Mouse (Mus musculus) layer of hippocampus, adult 11-12 months (tissue): ENCODE measurements around the gene Cxcl3.

ENCODE experiments used
- DNase-seq: peaks from one replicate; pipeline ENCODE4 v3.0.0; 2022; ENCODE audit warnings: low spot score

Cxcl3 gene

DNA sequence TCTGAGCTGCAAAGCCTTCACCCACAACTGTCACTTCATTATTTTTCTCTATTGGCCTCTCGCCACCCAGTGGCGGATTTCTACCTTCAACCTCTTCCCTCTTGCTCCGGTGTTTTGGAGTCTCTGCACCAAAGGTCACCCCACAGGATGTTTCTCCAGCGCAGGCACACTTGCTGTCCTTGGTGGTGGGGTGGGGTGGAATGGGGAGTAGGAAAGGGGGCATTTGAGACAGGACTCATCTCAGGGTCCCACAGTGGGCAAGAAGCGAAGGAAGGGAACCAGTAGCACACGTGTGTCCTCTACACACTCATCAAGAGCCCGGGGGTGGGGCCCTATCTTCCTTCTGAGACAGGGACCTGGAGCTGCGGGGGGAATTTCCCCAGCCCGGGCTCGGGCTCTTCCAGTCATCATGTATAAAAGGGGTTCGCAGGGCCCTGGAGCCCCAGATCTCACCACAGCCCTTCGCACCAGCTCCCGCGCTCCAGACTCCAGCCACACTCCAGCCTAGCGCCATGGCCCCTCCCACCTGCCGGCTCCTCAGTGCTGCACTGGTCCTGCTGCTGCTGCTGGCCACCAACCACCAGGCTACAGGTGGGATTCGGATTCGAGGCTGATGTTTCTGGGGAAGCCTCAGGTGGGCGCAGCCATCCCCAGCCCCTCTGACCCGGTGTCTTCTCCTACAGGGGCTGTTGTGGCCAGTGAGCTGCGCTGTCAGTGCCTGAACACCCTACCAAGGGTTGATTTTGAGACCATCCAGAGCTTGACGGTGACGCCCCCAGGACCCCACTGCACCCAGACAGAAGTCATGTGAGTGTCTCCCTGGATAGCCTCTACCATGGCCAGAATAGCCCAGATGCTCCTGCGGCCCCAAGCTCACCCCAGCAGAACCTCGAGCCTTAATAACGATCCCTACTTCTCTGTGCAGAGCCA is at the start of gene Cxcl3:
Gene Cxcl3 (plus strand): TSS at position 445 of the 930 bp plus-strand sequence.
- no peak for DNase-seq

GRCm38 (mm10) chr5:90742029-90742428 is 43.9 kb upstream of the Cxcl3 start:
- DNase-seq = peak; percentile 5

GRCm38 (mm10) chr5:90753934-90754333 is 32.0 kb upstream of the Cxcl3 start:
- DNase-seq = no peak

DNA sequence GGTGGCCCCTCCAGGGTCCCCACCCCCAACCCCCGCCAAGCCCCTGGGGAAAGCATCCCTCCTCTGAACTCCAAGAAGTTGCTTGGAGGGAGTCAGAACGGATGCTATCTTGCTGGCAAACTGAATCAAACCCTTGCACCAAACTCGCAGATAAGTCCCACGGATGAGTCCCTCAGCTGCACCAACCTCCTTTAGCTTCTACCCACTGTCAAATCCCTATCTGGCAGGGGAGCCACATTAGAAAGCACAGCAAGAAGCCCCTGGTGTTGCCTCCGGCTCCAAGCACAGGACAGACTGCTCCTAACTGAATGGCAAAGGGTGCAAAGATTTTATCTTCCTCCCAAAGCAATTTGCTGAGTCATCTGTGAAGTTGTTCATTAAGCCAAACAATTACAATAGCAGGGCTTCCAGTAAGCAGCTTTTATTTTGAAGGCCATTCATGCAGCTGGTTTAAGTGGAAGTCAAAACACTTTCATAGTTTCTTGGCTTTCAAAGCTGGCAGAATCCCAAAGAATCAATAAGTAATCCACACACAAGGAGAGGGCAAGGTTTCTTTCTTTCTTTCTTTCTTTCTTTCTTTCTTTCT is 27.8 kb upstream of the Cxcl3 start:
- no peak for DNase-seq

DNA sequence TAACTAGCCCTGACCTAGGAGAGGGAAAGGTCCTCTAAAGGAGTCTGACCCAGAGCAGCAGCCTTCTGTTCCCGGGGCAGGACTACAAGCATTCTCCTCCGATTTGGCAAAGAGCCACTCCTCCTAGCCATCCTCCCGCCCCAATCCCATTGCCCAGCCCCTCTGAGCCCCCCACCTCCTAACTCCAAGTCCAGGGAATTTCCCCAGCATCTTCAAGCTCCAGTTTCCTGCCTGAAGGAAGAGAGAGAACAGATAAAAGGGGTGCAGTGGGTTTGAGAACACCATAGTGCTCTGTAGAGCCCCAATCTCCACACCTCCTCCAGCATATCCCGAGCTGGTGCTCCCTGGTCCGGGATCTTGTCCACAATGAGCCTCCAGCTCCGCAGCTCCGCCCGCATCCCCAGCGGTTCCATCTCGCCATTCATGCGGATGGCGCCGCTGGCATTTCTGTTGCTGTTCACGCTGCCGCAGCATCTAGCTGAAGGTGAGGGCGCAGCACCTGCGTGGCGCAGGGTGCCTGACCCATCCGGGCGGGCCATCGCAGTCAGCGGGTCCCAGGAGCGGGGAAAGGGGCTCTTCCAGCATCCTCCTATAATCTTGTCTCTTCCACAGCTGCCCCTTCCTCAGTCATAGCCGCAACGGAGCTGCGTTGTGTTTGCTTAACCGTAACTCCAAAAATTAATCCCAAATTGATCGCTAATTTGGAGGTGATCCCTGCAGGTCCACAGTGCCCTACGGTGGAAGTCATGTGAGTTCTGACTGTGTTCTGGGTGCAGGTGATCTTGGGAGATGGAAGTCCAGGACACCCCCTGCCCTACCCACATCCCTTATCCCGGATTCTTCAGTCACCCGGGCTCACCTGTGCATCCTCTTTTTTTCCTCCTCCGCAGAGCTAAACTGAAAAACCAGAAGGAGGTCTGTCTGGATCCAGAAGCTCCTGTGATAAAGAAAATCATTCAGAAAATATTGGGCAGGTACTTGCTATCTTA is 26.5 kb upstream of the Cxcl3 start, which contains the start of gene Cxcl5:
Gene Cxcl5 (plus strand): TSS at position 284 of the 989 bp plus-strand sequence.
- no peak for DNase-seq

GRCm38 (mm10) chr5:90760303-90760702 is 25.6 kb upstream of the Cxcl3 start:
- DNase-seq = no peak

- DNase-seq = no peak
Measured at GRCm38 (mm10) chr5:90760844-90761243, 25.1 kb upstream of the Cxcl3 start.

GRCm38 (mm10) chr5:90761834-90762233 is 24.1 kb upstream of the Cxcl3 start:
- DNase-seq = no peak

DNA sequence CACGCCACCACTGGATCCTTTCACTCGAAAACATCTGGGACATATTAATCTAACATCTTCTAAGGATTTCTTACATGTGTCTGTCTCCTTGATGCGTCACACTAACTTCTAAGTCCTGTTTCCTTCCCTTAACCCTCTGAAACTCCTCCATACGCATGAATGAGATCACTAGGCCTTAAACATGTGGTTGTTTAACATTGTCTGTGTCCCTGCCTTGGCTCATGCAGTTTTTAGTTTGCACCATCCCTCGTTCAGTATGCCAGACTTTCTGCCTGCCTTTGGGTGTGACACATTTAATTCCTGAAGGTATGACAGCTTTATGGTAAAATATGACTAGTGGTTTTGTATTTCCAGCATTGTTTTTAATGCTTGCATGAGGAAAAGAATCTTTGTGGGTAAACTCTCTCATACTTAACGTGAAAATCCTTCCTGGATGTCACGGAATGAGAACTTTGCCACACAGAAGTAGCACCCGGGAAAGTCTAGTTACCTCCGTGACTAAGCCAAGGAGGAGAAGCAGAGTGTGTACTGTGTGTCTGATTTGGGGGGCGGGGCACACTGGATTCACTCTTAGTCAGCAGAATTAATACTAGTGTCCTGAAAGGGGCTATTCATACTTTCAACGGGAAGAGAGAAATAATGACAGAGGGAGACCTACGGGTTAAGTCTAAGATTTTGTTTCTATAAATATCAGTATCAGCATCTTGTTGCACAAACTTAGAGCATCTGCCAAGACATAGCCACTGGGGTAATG is 21.8 kb upstream of the Cxcl3 start:
- no peak for DNase-seq

- no peak for DNase-seq
Measured at GRCm38 (mm10) chr5:90765821-90766606, 19.9 kb upstream of the Cxcl3 start.

DNA sequence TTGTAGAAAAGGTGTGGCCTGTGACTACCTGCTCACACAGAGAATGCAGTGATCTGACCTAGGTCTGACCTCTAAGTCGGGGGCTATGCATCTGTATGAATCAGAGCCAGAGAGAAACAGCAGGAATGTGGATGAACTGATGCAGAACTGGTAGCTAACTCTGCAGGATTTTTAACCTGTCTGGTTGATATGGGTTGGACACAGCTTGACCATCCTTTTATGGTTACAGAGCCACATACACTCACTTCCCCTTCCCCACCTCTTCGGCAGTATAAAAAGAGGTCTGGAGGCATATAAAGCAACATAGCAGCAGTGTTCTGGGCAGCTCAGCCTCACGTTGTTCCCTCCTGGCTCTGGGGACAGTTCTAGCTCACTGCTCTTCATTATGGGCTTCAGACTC is 17.7 kb upstream of the Cxcl3 start, which contains the start of gene Ppbp:
Gene Ppbp (plus strand): TSS at position 301 of the 400 bp plus-strand sequence.
- no peak for DNase-seq

DNA sequence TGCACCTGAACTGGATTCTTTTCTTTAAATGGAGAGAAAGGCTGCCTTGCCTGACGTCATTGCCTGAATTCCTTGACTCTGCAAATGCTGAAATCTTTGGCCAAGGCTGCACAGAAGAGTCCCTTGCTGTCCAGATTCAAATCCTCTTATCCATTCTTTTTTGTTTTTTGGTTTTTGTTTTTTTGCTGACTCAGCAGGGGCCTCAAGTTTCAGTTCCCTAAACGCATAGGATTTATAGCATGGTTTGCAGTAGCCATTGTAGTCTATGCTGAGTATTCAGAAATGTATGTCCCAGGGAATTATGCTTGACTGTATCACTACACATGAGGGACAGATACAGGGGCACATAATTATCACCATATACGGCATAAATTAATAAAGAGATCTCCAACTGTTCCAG is 14.5 kb upstream of the Cxcl3 start:
- DNase-seq = no peak

DNA sequence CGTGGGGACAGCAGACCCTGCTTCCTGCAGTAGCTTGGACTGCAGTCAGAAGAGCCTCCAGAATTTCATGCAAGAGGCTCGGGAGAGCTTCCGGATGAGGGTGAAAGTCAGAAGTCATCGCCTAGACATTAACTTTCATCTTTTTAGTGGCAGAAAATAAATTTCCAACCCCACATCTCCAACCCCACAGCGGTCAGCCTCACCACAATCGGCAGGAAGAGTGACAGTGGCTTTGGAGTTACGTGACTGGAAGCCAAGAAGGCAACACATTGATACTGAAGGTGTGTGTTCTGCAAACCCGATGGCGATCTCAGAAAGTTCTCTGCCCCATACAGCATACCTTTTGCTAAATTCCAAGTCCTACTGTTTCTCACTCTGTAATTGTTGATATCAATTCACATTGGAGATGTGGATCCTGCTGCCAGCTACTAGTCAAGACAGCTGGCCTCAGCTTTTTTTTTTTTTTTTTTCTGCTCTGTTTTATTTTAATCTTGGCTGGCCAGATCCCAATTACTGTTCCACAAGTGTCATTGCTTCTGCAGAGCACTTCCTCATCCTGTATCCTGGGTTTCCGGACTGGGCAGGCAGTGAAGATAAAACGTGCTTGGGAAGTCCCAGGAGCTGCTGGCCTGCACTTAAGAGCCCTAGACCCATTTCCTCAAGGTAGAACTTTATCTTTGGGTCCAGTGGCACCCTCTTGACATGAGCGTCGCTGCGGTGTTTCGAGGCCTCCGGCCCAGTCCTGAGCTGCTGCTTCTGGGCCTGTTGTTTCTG is 13.8 kb upstream of the Cxcl3 start, which contains the start of gene Pf4:
Gene Pf4 (plus strand): TSS at position 556 of the 774 bp plus-strand sequence.
- DNase-seq = no peak

- DNase-seq = no peak
Measured at GRCm38 (mm10) chr5:90775562-90775961, 10.3 kb upstream of the Cxcl3 start.

- DNase-seq = no peak
Measured at GRCm38 (mm10) chr5:90777621-90778020, 8.3 kb upstream of the Cxcl3 start.

DNA sequence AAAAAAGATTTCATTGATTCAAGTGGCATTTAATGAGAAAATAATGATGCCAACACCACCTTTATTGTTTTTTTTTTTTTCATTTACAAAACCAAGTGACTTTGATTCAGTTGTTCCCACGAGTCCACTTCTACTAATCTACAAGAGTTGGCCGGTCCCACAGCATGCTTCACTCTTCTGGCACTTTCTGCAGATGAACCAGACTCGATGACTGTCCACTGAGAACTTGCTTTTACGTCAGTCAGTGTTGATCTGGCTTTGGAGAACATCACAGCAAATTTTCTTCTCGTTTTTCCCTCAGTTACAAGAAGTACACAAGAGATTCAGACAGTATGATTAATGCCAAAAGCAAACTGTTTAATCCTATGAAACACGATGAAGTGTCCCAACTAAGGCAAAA is 7.0 kb upstream of the Cxcl3 start:
- DNase-seq = no peak

GRCm38 (mm10) chr5:90783697-90784096 is 2.2 kb upstream of the Cxcl3 start:
- no peak for DNase-seq

- no peak for DNase-seq
Measured at GRCm38 (mm10) chr5:90788114-90788513, 2.2 kb downstream of the Cxcl3 start.

DNA sequence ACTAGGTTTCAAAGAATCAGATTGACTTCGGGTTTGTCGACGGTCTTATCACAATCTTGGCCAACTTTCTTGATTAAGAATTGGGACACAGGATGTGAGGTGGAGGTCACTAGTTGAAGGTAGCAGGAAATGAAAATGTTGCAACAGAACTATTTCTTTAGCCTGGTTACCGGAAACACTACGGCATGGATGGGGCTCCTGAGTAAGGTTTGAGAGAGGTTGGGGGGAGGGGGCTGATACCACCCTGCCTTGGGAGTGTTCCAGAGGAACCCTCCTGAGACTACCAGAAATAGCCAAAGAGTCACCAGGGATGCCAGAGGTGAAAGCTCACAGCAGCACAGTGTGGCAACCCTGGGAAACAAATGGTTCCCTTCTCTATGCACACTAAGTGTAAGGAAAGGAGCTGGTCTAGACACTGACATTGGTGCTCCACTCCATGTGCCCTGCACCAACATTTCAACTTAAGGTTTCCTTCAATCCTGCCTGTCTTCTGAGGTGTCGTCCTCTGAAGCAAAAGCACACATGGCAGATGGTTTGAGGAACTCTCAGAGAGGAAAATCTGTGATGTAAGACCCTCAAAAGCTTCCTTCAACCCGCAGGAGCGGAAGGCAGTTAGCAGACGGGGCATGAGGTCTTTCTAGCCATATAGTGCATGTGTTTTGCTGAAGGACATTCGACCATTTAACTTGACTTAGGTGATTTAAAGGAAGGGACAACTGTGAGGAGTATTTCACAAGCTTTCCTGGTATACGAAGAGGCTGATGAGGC is 3.6 kb downstream of the Cxcl3 start:
- no peak for DNase-seq
